Mouse (Mus musculus) neutrophil, adult 5-6 weeks (primary cell): ENCODE data around the gene Ndufa10. TPM values are rescaled to one million over a fixed set of nuclear protein-coding genes. Genes with fewer than 3 reads are reported as not detected.

Source experiments
- ATAC-seq: fragments of 151-379, 151-347 bp; 2 replicates; pipeline ENCODE4 v1.8.0; 2017; ENCODE audit warnings: mild to moderate bottlenecking, moderate TSS enrichment; ENCODE audit not compliant: insufficient number of reproducible peaks, poor library complexity, low FRiP score, severe bottlenecking; ENCODE audit errors: extremely low read depth
- total RNA-seq: library from RNA; stranded (forward); fragments of 200-1000 nt; gene quantifications from 2 replicates; pipeline ENCODE4 v1.2.3, GENCODE M21; 2017

The Ndufa10 gene
- total RNA-seq, 1 experiment from 2014 or later = 71.5 TPM

DNA sequence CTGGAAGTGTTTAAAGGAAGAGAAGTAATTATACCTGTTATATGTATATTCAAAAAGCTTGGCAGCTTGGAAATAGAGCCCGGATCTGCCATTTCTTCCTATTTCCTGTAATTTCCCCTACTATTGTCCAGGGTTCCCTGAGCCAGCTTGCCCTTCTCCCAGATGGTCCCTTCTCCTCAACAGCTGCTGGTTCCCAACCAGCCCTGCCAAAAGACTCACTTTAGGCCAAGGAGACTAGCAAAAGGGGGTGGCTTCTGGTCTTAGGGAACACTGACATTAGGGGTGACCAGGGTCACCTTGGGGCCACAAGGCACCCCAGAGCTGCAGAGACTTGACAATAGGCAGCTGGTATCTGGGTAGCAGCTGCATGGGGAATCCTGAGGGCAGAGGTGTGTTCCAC is 38.7 kb downstream of the Ndufa10 start:
- ATAC-seq = no peak

DNA sequence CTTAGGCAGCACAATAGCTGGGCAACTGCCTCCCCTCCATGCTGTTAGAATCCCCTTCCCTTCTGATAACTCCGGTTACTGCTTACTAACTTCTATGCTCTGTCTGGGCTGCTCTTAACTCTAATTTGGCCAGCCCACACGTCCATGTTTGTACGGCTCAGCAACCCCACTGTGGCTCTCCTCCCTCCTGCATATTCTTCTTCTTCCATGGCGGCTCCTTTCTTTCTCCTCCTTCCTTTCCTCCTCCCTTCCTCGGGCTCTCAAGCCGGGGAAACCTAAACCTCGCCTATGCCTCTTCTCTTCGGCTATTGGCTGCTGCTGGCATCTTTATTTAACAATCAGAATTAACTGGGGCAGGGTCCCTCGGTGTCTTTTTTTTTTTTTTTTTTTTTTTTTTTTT is 40.9 kb downstream of the Ndufa10 start:
- no peak for ATAC-seq

DNA sequence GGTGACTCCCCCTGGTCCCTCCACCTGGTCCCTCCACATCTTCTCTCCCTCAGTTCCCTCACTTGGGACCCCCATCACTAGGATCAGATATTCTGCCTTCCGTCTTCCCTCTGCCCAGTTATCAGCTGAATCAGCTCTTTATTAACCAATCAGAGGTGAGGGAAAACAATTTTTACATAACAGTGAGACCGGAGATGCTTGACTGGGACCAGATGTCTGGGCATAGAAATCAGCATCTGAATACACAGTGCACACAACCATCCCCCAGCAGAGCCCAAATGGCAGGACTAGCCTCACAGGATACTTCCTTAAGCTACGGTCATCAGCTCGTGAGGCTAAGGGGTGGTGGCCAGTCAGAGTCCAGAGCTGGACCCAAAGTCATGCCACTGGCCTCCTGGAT is 41.6 kb downstream of the Ndufa10 start:
- no peak for ATAC-seq

DNA sequence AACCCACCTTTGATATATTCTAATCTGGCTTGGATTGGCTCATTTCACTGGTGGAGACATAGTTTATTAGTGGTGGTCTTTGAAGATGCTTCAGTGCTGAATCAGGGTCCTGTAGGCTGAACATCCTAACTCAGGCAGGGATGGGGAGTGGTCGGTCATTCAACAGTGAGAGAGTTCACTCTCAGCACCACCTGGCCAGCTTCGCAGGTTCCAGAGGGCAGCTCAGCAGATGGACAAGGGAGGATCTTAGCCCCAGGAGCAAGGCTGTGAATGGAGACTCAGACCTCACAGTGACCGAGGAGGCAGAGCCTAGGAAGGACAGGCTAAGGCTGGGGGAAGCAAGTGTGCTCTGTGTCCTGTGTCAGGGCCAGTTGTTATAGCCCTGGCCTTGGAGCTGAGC is 42.2 kb downstream of the Ndufa10 start:
- ATAC-seq = no peak

DNA sequence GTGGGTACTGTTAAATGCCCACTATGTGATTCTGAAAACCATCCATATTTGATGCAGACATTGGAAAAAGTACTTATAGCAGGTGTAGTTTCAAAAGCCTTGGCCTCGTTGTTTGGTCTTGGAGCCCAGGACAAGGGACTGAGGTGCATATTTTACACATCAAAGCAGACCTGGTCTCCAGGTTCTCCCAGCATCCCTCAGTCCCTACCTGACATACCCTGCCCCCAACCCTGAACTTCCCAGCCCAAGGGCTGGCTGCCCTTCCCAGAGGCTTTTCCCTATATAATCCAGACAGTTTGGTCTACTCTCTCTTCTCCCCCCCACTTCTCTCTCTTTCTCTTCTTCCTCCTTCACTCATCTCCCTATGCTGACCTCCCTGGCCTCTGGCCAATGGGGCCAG is 42.7 kb downstream of the Ndufa10 start:
- no peak for ATAC-seq

DNA sequence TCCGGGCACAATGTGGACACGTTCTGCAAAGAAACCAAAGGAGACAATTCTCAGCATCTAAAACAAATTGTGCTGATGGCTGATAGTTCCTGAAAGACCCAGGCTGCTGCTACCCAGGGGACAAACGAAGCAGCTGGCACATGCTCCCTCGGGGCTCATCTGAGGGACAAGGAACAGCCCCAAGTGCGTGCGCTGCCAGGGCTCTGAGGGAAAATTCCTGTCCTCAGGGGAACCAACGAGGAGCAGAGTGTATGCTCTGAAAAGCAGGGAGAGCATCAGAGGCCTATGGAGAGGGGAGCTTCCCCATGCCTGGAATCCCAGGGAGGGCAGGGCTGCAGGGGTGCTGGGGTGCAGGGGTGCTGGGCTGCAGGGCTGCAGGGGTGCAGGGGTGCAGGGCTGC is 48.9 kb downstream of the Ndufa10 start:
- ATAC-seq = no peak

DNA sequence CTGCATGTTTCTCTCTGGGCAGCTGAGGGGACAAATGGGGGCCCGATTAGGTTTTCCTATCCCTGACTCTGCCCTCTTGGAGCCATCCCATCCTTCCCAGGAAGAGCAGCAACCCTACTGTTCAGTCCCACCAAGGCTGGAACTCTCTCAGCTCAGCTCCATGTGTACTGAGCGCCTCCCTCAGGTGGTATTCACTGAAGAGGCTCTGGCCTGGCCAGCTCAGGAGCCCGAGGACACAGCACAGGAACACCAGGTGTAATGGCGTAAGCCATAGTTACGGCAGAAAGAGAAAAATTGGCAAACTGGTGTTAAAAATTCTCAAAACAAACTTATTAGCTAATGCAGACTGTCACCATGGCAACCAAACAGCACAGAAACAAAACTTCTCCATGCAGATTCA is 68.5 kb downstream of the Ndufa10 start:
- ATAC-seq = no peak

DNA sequence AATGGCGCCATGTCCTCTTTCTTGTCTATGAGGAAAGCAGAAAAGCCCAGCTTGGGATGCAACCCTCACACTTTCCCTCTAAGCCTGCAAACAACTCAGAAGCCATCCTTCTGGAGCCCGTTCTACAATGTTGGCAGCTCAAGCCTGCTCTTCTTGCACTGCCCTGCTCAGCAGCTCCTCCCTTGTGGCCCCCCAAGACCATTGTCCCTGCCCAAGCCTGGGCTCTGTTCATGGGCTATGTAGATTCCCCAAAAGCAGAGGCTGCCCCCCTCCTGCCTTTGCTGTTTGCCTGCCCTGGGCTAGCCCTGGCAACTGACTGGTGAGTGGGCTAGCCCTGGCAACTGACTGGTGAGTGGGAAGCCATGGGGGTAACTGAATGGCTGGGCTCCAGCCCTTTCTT is 73.1 kb downstream of the Ndufa10 start:
- ATAC-seq = no peak

DNA sequence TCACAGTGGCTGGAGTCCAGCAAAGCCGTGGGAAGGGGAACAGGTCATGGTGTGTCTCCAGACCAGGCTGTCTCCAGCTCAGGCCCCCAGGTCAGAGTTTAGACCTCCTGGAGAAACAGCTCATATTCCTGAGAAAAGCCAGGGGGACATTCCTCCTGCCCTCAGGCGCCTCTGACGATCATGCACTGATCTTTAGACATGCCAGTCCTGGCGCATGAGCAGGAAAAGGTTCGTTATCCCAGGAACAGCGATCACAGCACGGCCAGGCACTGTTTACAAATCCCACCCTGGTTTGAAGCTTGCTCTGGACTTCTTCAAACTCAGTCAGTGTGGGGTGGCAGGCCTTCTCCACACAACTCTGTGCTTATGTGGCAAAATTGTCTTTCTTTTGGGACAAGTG is 75.1 kb downstream of the Ndufa10 start:
- ATAC-seq = no peak

DNA sequence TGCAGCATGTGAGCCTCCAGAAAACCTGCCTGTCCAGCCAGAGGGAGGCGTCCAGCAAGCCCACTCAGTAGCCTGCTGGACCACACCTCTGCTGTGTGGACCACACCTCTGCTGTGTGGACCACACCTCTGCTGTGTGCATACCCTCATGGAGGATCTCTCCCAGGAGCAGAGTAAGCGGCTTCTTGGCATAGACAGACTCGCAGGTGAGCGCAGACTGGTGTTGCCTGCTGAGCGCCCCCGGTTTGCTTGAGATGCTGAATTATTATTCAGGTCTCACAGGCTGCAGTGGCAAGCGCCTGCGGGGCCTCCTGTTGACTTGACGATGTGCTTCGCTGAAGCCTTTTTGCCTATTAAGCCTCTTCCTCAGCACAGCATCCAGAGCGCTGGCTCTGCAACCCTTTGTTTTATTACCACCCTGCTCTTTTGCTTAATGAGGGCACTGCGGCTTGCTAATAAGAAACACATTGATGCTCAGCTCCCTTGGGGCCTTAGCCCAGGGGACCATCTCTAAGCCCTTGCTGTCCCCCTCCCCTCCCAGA is 76.1 kb downstream of the Ndufa10 start:
- ATAC-seq = no peak

DNA sequence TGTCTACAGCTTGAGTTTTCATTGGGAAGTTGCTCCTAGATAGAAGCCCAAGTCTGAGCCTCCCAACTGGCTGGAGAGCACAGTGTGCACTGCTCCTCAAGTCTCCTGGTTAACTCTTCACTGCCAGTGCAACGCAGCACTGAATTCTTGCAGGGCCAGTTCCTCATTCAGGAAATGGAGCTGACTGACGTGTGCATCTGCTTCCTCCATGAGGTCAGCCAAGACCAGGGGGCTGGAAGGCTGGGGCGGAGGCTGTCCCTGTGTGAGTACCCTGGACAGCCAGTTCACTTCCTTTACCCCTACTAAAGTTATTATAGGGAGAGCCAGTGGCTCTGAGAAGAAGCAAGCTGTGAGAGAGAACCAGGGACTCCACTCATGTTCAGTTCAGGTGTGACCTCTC is 79.4 kb downstream of the Ndufa10 start:
- ATAC-seq = no peak

DNA sequence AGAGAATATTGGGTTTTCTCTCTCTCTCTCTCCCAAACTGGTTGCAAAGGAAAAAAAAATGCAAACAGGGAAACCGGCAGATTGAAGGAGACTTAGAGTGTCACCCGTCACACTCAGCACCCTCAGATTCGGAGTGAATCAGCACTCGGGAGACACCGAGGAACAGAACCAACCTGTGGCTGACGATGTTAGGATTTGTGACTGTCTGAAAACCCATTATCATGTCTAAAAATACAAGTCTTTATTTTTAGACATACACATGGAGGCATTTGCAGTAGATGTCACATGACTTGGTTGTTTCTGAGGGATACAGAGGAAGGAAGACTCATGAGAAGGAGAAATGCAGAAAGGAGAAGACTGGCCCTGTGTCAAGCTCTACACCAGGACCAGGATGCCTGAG is 80.5 kb downstream of the Ndufa10 start:
- no peak for ATAC-seq

Other genes starting within 250 kb of the Ndufa10 start
- gene Olfr1416, start 11.3 kb upstream of the Ndufa10 start, total RNA-seq = 0.12 TPM in 1 of 2 replicates, not detected in the other
- gene Olfr1415, start 22.2 kb upstream of the Ndufa10 start, total RNA-seq = not detected in 2 replicates
- not detected in 2 replicates for gene Olfr1414, start 44.8 kb upstream of the Ndufa10 start, total RNA-seq
- not detected in 2 replicates for gene Olfr1413, start 97.5 kb upstream of the Ndufa10 start, total RNA-seq
- gene Olfr1412, start 111.9 kb upstream of the Ndufa10 start, total RNA-seq = not detected in 2 replicates
- not detected in 2 replicates for gene Olfr1411, start 120.6 kb upstream of the Ndufa10 start, total RNA-seq
- gene Olfr1410, start 131.9 kb upstream of the Ndufa10 start, total RNA-seq = not detected in 2 replicates
- gene Olfr12, start 143.9 kb upstream of the Ndufa10 start, total RNA-seq = 0.12 TPM in 1 of 2 replicates, not detected in the other
- 37.0 and 54.9 TPM in 2 replicates for gene Cops9, start 168.1 kb upstream of the Ndufa10 start, total RNA-seq
- gene Otos, start 175.0 kb upstream of the Ndufa10 start, total RNA-seq = not detected in 2 replicates